Mouse (Mus musculus): ENCODE measurements around the gene Clasp1.

GRCm38 (mm10) chr1:118564561-118564960 lies 175.7 kb downstream of the Clasp1 start:
- no peak for TF ChIP-seq CTCF (IDR thresholded peaks at IDR 0.05; ENCODE audit: extremely low read depth, insufficient read depth, low read length)
- TF ChIP-seq POLR2A (IDR thresholded peaks at IDR 0.05; ENCODE audit: extremely low read depth, insufficient read depth, low read length), result no peak

Data from cortical plate, adult 2 months (tissue).